Mouse (Mus musculus) spleen, postnatal 4 days (tissue): Measurements from ENCODE around the gene Nup62.

Source experiments
- DNase-seq, 2 experiments: peaks; one replicate each; pipeline ENCODE4 v3.0.0; 2022; ENCODE audit warnings: low spot score in 2 of 2

The Nup62 gene

GRCm38 (mm10) chr7:44848561-44849415 lies 32.9 kb downstream of the Nup62 start, which contains the start of the genes Akt1s1 and Tbc1d17:
Gene Akt1s1 (plus strand): TSS chr7:44848991.
Gene Tbc1d17 (minus strand): TSS chr7:44849079.
- DNase-seq = peak; percentile 95 to 97

DNA sequence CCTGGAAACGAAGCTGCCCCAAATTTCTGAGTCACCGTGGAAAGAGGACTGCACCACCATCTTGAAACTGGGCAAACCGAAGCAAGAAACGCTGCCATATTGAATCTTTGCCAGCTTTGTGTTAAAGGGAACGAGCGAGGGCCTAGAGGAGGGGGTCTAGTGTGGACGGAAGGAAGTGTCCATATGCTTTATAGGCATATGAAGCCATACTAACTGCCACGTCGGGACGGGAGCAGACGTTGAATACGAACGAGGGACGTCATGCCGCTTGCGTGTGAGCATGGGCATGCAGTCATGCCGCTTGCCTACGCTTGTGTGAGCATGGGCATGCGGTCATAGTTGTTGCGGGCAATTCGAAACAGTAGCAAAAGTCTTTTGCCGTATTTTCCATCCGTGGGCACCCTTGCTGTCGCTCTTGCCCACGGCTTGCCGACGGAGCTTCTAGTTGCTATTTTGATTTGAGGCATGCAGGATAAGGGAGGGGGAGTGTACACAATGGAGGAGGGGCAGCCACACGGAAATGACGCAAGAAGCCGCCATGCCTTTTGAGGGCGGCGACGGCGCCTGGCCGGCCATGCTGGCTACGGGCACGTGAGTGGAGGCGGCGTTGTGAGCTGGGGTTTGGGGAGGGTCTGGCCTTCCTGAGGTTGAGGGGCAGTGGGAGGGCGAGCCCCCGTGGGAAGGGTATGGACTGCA lies 33.7 kb downstream of the Nup62 start:
- DNase-seq = peak; percentile 86 to 92

- DNase-seq = peak; percentile 77 to 86
Measured at GRCm38 (mm10) chr7:44850146-44850545, 34.3 kb downstream of the Nup62 start.

DNA sequence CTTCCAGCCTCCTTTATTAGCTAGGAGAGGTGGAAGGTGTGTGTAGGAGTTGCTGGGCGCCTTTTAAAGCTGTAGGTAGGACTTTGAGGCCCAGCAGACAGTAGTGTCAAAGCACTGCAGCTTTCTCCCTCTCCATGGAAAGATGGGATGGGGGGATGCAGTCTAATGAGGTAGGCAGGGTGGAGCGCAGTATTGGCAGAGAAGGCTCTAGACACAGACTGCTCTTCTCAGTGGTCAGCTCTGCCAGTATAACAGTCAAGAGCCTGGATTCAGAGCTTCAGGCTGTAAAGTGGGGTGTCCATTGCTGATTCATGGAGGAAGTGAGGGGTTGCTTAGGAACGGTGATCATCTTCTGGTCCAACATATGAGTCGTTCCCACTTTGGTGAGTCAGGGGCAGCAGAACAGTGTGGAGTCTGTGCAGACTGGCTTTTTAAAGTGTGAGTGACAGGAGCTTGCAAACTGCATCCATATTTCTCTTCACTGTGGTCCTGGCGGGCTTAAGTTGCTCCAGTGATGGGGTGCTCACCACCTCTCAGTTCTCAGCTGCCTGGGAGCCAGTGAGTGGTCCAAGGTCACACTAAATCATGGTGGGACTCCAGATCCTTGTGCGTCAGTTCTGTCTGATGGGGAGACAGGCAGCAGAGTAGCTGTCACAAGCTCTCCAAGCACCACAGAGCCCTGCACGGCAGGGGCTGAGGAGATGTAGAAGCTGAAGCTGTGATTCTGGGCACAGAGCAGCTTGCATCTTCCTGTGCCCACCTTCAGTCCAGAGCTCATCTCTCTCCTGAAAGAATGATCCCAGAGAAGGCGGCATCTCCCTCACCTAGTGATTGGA lies 35.1 kb downstream of the Nup62 start:
- no peak for DNase-seq

DNA sequence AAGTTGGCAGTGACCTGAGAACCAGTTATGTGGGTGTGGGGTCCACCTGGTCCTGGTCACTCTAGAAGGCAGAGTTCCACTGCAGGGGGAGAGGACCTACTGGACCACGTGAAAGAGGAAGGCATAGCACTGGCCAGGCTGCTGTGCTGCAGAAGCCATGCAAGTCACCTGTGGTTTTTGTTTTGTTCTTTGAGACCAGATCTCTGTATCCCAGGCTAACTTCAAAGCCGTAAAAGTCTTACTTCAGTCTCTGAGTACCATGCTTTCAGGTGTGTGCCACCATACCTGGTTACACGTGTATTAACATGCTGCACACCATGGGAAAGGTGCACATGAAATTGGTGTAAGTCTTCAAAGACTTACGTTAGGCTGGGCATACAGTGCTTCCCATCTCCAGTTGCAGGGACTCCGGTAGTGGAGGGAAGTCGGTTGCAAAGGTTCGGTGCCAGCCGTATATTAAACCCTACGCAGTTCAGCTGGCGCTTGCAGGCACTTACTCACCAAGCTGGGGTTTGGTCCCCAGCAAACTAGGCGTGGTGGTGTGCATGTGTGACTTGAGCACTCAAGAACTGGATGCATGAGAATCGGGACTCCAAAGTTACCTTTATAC lies 35.8 kb downstream of the Nup62 start:
- no peak for DNase-seq

DNA sequence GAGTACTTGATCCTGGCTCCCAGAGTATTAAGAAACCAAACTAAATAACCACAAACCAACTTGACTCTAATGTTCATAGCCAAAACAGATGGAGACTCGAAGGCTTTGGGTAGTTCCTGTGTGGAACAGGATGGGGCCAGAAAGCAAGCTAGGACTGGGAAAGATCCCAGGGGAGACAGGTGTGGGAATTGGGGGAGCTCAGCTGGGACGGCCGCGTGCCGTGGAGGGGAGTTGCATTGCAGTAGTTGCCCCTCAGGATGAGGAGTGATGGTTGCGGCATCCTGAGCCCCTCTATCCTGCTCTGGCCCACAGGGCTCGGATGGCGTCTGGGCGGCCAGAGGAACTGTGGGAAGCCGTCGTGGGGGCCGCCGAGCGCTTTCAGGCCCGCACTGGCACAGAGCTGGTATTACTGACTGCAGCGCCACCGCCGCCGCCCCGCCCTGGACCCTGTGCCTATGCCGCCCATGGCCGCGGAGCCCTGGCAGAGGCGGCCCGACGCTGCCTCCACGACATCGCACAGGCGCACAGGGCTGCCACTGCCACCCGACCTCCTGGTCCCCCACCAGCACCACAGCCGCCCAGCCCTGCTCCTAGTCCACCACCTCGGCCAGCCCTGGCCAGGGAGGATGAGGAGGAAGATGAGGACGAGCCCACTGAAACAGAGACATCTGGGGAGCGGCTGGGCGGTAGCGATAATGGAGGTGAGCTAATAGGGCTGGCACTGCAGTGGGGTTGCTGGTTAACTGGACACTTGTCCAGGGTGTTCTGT lies 36.6 kb downstream of the Nup62 start:
- DNase-seq = peak in 1 of 2 experiments; percentile 17

GRCm38 (mm10) chr7:44853065-44853464 lies 37.2 kb downstream of the Nup62 start:
- no peak for DNase-seq

DNA sequence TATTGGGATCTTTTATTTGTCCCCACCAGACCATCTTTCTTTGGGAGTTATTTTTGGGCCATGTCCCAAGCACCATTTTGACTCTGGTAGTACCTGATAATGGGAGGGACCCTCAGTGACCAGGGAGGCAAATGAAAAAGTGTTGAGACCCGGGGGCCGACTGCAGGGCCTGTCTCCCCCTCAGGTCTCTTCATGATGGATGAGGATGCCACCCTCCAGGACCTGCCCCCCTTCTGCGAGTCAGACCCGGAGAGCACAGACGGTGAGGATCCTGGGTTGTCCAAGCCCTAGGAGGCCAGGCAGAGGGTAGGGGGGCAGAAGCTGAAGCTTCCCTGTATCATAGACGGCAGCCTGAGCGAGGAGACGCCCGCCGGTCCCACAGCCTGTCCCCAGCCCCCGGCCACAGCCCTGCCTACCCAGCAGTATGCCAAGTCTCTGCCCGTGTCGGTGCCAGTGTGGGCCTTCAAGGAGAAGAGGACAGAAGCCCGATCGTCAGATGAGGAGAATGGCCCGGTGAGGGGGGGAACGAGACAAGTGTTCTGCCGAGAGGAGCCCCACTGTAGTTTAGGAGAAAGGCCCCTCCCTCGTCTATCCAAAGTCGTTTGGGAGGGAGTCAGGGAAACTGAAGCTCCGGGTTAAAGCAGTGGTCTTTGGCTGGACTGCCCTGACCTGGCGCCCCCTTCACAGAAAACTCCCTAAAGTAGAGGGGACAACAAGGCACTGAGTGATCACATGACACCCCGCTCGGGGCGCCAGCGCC lies 37.9 kb downstream of the Nup62 start:
- DNase-seq = peak in 1 of 2 experiments; percentile 33

- DNase-seq = peak; percentile 86 to 92
Measured at GRCm38 (mm10) chr7:44854356-44855031, 38.6 kb downstream of the Nup62 start.

DNA sequence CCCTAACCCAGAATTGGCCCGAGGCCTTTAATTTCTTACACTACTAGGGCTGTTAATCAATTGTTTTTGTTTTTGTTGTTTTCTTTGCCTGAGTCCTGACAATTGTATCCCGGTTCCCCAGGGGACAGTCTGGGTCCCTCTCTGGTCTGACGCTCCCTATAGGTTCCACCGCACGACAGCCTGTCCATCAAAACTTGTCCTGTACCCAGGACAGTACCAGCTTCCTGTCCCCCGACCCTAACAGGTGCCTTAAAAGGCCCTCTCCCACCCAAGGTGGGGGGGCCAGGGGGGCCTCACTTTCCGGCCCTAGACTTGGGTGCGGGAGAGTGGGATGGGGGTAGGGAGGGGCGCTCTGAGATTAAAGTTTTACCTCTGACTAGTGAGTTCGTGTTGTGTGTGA lies 39.1 kb downstream of the Nup62 start:
- no peak for DNase-seq

DNA sequence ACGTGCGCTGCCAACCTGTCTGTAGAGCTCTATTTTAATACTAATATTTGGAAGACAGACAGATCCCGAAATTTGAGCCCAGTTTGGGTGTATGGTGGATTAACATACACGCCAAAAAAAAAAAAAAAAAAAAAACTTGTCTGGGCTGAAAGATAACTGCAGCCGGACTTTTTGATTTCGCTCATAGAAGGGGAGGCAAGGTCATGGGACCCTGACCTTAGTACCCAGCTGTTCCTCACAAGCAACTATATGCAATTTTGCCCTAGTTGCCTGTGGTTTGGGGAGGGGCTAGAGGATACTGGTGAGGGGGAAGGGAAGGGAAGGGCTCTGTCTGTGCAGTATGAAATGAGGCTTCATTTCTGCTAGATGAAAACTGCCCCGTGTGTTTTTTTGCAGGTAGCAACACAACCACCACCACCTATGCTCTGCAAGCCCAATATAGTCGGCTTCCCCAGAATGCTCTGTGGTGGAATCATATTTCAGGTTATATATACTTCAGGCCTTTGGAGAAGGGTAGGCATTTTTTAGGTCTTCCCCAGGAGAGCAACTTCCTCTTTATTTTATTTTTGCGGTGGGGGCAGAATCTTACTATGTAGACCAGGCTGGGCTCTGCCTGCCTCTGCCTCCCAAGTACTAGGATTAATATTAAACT lies 40.5 kb downstream of the Nup62 start:
- DNase-seq = no peak

DNA sequence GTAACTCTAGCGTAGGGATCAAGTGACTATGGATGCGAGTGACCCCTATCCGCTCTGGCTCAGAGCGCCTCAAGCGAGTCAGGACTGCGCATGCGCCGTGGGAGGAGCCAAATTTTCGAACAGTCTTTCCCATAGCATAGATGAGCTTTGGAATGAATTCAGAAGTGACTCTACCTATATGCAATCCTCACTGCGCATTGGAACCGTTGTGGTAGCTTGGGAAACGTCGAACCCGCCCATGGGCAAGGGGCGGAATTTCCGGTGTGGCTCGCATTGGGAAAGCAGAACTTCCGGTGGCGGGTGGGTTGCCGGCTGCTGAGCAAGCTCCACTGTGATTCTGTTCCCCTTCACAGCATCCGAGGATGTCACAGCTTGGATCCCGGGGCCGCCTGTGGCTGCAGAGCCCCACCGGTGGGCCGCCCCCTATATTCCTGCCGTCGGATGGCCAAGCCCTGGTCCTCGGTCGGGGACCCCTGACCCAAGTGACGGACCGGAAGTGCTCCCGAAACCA lies 41.2 kb downstream of the Nup62 start, which contains the start of gene Pnkp:
TSS of gene Pnkp (plus strand) at position 98 of the 511 bp plus-strand sequence.
- peak; percentile 85 to 94 for DNase-seq

DNA sequence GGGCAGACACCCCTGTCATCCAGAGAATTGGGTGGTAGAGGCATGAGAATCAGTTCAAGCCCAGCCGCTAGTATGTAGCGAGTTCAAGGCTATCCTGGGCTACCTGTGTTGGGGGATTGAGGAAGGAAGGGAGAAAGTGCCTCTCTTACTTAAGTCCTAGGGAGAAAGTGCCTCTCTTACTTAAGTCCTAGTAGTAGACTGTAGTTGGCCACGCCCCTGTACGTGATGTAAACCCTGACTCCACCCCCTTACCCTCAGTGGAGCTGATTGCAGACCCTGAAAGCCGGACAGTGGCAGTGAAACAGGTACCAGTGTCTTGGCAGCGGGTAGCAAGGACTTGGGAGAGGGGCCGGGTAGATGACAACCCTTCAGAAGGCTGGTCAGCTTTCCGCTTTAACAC lies 42.0 kb downstream of the Nup62 start:
- DNase-seq = peak; percentile 77 to 83

DNA sequence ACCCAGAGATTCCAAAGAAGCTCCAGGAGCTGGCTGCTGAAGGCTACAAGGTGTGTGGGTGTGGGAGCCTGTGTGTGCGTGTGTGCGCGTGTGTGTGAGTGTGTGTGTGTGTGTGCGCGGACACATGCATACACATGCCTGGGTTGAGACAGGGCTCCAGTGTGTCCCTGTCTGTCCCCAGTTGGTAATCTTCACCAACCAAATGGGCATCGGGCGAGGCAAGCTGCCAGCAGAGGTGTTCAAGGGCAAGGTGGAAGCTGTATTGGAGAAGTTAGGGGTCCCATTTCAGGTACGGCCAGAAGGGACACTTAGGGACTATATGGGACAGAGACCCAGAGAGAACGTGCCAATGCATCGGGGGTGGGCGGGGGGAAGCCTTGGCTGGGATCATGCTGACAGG lies 44.0 kb downstream of the Nup62 start:
- DNase-seq = no peak

GRCm38 (mm10) chr7:44860576-44861428 lies 44.9 kb downstream of the Nup62 start:
- DNase-seq = peak; percentile 76 to 92

GRCm38 (mm10) chr7:44861429-44861816 lies 45.5 kb downstream of the Nup62 start:
- no peak for DNase-seq

DNA sequence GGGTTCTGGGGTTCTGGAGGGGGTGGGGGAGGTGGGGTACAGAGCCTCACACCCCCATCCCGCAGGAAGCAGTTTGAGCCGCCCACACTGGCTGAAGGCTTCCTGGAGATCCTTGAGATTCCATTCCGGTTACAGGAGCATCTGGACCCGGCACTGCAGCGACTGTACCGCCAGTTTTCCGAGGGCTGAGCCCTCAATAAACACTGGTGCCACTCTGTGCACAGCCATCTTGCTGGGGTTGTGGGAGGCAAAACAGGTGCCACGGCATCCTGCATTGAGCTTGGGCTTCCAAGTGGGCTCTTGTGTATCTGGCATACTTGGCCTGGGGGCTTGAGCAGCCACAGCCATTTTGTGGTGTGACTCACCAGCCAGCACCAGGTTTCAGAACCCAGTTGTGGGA lies 46.5 kb downstream of the Nup62 start:
- no peak for DNase-seq

DNA sequence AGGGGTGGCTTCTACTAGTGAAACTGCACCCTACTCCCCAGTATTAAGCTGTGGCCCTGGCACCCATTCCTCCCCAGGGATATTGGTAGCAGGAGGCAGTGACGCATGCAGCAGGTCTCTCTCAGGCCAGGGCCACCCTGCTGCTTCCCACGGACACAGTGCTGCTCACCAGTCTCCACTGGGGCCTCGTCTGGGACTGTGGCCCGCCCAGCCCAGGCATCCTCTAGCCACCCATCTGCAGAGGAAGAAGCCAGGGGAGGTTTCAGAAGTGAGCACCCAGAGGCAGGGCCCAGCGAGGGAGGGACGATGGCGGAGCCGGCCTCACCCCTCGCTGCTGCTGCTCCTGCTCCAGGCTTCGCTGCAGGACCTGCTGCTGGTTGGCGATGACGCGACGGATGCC lies 47.3 kb downstream of the Nup62 start:
- no peak for DNase-seq
